Mouse (Mus musculus): ENCODE results near the gene Trhr2. TPM values are rescaled to one million over a fixed set of nuclear protein-coding genes. Genes with fewer than 3 reads are reported as not detected.
A peak's percentile ranks its signal among the peaks of the same experiment; 100 is the strongest.

The Trhr2 gene
- polyA plus RNA-seq, 1 experiment: not detected

DNA sequence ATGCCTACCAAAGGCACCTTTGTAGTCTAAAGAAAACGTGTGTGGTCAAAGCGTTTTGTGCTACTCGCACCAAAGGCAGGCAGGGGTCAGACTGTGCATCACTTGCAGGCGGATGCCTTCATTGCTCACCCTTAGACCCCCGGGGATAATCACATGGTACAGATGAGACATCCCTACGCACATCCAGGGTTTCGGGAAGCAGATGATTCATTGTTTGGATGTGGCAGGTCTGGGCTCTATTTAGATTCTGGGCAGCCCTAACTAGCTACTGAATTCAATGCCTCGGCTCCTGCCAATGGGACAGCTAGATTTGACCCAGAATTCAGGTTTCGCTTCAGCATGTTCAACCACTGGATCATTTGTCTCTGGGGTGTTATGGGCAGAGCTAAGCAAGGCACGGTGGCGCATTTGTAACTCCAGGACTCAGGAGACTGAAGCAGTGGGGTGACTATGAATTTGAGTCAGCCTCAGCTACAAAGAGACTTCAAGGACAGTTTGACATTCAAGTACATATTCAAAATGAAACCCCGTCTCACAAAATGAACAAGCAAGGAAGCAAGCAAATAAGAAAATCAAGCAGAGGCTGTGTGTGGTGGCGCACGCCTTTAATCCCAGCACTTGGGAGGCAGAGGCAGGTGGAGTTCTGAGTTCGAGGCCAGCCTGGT, 1.3 kb downstream of the Trhr2 start:
- H3K27ac ChIP-seq (ENCODE audit: insufficient read depth, low read depth, low read length): peak overlapping the region; percentile 92
- peaks cover 63% of the 10 kb centered on the region for H3K4me1 ChIP-seq (ENCODE audit: control insufficient read depth, insufficient read depth, low read length)
- no peak overlapping the region for H3K4me3 ChIP-seq (ENCODE audit: insufficient read depth, low read depth, low read length)
- no peak for TF ChIP-seq POLR2A (IDR thresholded peaks at IDR 0.05; ENCODE audit: insufficient read depth, low read depth, low read length)
- 46% methylated on average over 15 of the region's 15 CpGs for WGBS

- no peak for TF ChIP-seq POLR2A (IDR thresholded peaks at IDR 0.05; ENCODE audit: insufficient read depth, low read depth, low read length)
- no peak for TF ChIP-seq CTCF (IDR thresholded peaks at IDR 0.05; ENCODE audit: insufficient read depth, low read depth, low read length)
- 88% methylated on average over 5 of the region's 5 CpGs for WGBS
- peak overlapping the region; percentile 90 for H3K27ac ChIP-seq (ENCODE audit: insufficient read depth, low read depth, low read length)
- peaks cover 67% of the 10 kb centered on the region for H3K4me1 ChIP-seq (ENCODE audit: control insufficient read depth, insufficient read depth, low read length)
- H3K4me3 ChIP-seq (ENCODE audit: insufficient read depth, low read depth, low read length): no peak overlapping the region
Observed at GRCm38 (mm10) chr8:122357641-122358040, 2.9 kb downstream of the Trhr2 start.

GRCm38 (mm10) chr8:122357202-122357601, 3.3 kb downstream of the Trhr2 start:
- Histone ChIP-seq H3K27ac (ENCODE audit: insufficient read depth, low read depth, low read length) (peak overlapping the region; percentile 90), H3K4me1 (ENCODE audit: control insufficient read depth, insufficient read depth, low read length) (peaks cover 65% of the 10 kb centered on the region), H3K4me3 (ENCODE audit: insufficient read depth, low read depth, low read length) (no peak overlapping the region)
- no peak for TF ChIP-seq POLR2A (IDR thresholded peaks at IDR 0.05; ENCODE audit: insufficient read depth, low read depth, low read length)
- TF ChIP-seq CTCF (IDR thresholded peaks at IDR 0.05; ENCODE audit: insufficient read depth, low read depth, low read length): no peak
- WGBS: 66% methylated on average over 11 of the region's 11 CpGs

- TF ChIP-seq POLR2A (IDR thresholded peaks at IDR 0.05; ENCODE audit: insufficient read depth, low read depth, low read length): no peak
- TF ChIP-seq CTCF (IDR thresholded peaks at IDR 0.05; ENCODE audit: insufficient read depth, low read depth, low read length): no peak
- Histone ChIP-seq H3K4me1 (ENCODE audit: control insufficient read depth, insufficient read depth, low read length) (peaks cover 58% of the 10 kb centered on the region), H3K4me3 (ENCODE audit: insufficient read depth, low read depth, low read length) (no peak overlapping the region), H3K27ac (ENCODE audit: insufficient read depth, low read depth, low read length) (peak overlapping the region; percentile 96)
- WGBS: 35% methylated on average over 9 of the region's 9 CpGs
Observed at GRCm38 (mm10) chr8:122355642-122356606, 4.6 kb downstream of the Trhr2 start.

DNA sequence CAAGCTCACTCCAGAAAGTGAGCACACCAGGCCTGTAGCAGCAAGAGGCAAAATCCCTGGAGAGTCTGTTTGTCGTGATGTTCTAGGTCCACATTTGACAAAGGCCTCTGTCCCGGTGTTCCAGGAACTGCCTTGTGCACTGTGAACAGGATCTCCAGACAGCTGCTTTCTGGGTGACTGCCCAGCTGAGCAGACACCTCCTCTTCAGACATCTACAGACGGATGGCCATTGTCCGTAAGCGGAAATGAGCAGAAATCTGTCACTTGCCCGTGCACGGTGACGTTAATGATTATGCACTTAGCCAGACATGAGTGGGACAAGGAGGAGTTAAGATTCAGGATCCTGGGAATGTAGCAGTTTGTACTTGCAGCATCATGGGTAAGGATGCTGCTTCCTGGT, 6.4 kb downstream of the Trhr2 start:
- no peak for TF ChIP-seq POLR2A (IDR thresholded peaks at IDR 0.05; ENCODE audit: insufficient read depth, low read depth, low read length)
- TF ChIP-seq CTCF (IDR thresholded peaks at IDR 0.05; ENCODE audit: insufficient read depth, low read depth, low read length): no peak
- Histone ChIP-seq H3K4me1 (ENCODE audit: control insufficient read depth, insufficient read depth, low read length) (peaks cover 47% of the 10 kb centered on the region), H3K4me3 (ENCODE audit: insufficient read depth, low read depth, low read length) (no peak overlapping the region), H3K27ac (ENCODE audit: insufficient read depth, low read depth, low read length) (no peak overlapping the region)
- WGBS: 77% methylated on average over 8 of the region's 8 CpGs

GRCm38 (mm10) chr8:122350309-122351089, 10.0 kb downstream of the Trhr2 start:
- H3K4me1 ChIP-seq (ENCODE audit: control insufficient read depth, insufficient read depth, low read length): peaks cover 28% of the 10 kb centered on the region
- H3K27ac ChIP-seq (ENCODE audit: insufficient read depth, low read depth, low read length): no peak overlapping the region
- no peak overlapping the region for H3K4me3 ChIP-seq (ENCODE audit: insufficient read depth, low read depth, low read length)
- no peak for TF ChIP-seq CTCF (IDR thresholded peaks at IDR 0.05; ENCODE audit: insufficient read depth, low read depth, low read length)
- TF ChIP-seq POLR2A (IDR thresholded peaks at IDR 0.05; ENCODE audit: insufficient read depth, low read depth, low read length): no peak
- WGBS: 43% methylated on average over 11 of the region's 11 CpGs

- Histone ChIP-seq H3K4me1 (ENCODE audit: control insufficient read depth, insufficient read depth, low read length) (peaks cover 29% of the 10 kb centered on the region), H3K27ac (ENCODE audit: insufficient read depth, low read depth, low read length) (no peak overlapping the region), H3K4me3 (ENCODE audit: insufficient read depth, low read depth, low read length) (no peak overlapping the region)
- TF ChIP-seq CTCF (IDR thresholded peaks at IDR 0.05; ENCODE audit: insufficient read depth, low read depth, low read length): no peak
- TF ChIP-seq POLR2A (IDR thresholded peaks at IDR 0.05; ENCODE audit: insufficient read depth, low read depth, low read length): no peak
- 75% methylated on average over 15 of the region's 15 CpGs for WGBS
Observed at GRCm38 (mm10) chr8:122349357-122350297, 10.9 kb downstream of the Trhr2 start.

Measured in olfactory bulb, adult 2 months (tissue).